In the genomic region with DNA sequence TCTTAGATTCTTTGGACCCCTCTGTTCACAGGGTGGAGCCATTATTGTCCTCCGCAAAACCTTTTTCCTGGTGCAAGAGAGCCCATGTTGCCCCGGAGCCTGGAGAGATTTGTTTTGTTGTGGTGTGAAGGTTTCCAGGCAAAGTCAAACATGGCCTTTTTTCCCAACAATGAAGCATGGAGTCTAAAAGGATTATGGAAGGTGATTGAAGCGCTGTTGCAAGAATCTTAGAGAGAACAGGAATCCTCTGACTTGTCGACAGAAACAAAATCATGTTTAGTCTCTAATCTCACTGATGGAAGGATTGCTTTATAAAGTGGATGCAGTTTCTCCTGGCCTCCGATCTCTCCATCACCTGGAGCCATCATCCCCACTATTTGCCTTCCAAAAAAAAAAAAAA, we compare ENCODE assay signal across 8 mouse cellular contexts. TPM values are rescaled to one million over a fixed set of nuclear protein-coding genes. Genes with fewer than 3 reads are reported as not detected.
A peak's percentile ranks its signal among the peaks of the same experiment; 100 is the strongest.
DNase-seq lines count a peak whose midpoint lies in the region; ATAC-seq and TF ChIP-seq lines count a peak whose summit lies in the region.

Syne1 (minus strand) TSS at position 101 of the 400 bp plus-strand sequence.

- peak within 1 kb of the TSS; percentile 85 for H3K4me2 ChIP-seq in forebrain, postnatal 0 days (ENCODE audit: low read depth)
- H3K4me2 ChIP-seq in hindbrain, embryonic 14.5 days (replicated peaks): peak within 1 kb of the TSS; percentile 86
- peak within 1 kb of the TSS; percentile 55 for H3K4me2 ChIP-seq in liver, embryonic 16.5 days (ENCODE audit: low read depth, low read length)

- H3K9ac ChIP-seq in forebrain, postnatal 0 days: peak within 1 kb of the TSS; percentile 80
- peak within 1 kb of the TSS; percentile 85 for H3K9ac ChIP-seq in hindbrain, embryonic 14.5 days
- no peak within 1 kb of the TSS for H3K9ac ChIP-seq in liver, embryonic 16.5 days (ENCODE audit: low read depth, low read length)

- no peaks in the 10 kb centered on the region for H3K27me3 ChIP-seq in forebrain, postnatal 0 days (ENCODE audit: insufficient read depth, low read length)
- H3K27me3 ChIP-seq in hindbrain, embryonic 14.5 days (ENCODE audit: control insufficient read depth, insufficient read depth, low read length): no peaks in the 10 kb centered on the region
- no peaks in the 10 kb centered on the region for H3K27me3 ChIP-seq in liver, embryonic 16.5 days (ENCODE audit: control insufficient read depth, insufficient read depth, low read depth, low read length)

- no peaks in the 10 kb centered on the region for H3K36me3 ChIP-seq in forebrain, postnatal 0 days (ENCODE audit: insufficient read depth)
- no peaks in the 10 kb centered on the region for H3K36me3 ChIP-seq in hindbrain, embryonic 14.5 days (replicated peaks; ENCODE audit: control insufficient read depth, insufficient read depth)
- no peaks in the 10 kb centered on the region for H3K36me3 ChIP-seq in liver, embryonic 16.5 days (ENCODE audit: control insufficient read depth, insufficient read depth)

- WGBS in forebrain, postnatal 0 days: 55% methylated on average over 5 of the region's 5 CpGs
- WGBS in hindbrain, embryonic 14.5 days: 68% methylated on average over 5 of the region's 5 CpGs
- 64% methylated on average over 5 of the region's 5 CpGs for WGBS in liver, embryonic 16.5 days (ENCODE audit: insufficient replicate concordance)

- no peak for TF ChIP-seq CTCF in forebrain, postnatal 0 days (IDR thresholded peaks at IDR 0.05; ENCODE audit: low read depth)

- peak within 1 kb of the TSS; percentile 67 for H3K4me3 ChIP-seq in forebrain, postnatal 0 days (ENCODE audit: low read depth, low read length)
- peak within 1 kb of the TSS; percentile 71 for H3K4me3 ChIP-seq in hindbrain, embryonic 14.5 days (replicated peaks; ENCODE audit: low read length)
- peak within 1 kb of the TSS; percentile 56 for H3K4me3 ChIP-seq in liver, embryonic 16.5 days (ENCODE audit: low read depth, low read length)

- DNase-seq in adrenal gland, adult 18-20 months (ENCODE audit: low spot score in 2 of 2): no peak
- DNase-seq in adrenal gland, adult (ENCODE audit: inconsistent age in 2 of 2, low spot score in 1 of 2): no peak
- DNase-seq in adrenal gland, adult 2 months: no peak
- DNase-seq in forebrain, postnatal 0 days: no peak
- no peak for DNase-seq in hindbrain, embryonic 14.5 days (ENCODE audit: low spot score)
- no peak for DNase-seq in frontal cortex, postnatal 36 days (ENCODE audit: low spot score in 2 of 2)
- no peak for DNase-seq in kidney, postnatal 36 days

- no peak for ATAC-seq in forebrain, postnatal 0 days
- ATAC-seq in hindbrain, embryonic 14.5 days (ENCODE audit: low FRiP score): no peak
- ATAC-seq in liver, embryonic 16.5 days (ENCODE audit: low read depth): no peak

- H3K4me1 ChIP-seq in forebrain, postnatal 0 days (ENCODE audit: insufficient read depth): peaks cover 5% of the 10 kb centered on the region; the same call in 1 of the 2 replicates
- H3K4me1 ChIP-seq in hindbrain, embryonic 14.5 days (replicated peaks; ENCODE audit: control insufficient read depth, insufficient read depth, low read length): peaks cover 3% of the 10 kb centered on the region
- H3K4me1 ChIP-seq in liver, embryonic 16.5 days (ENCODE audit: control insufficient read depth, low read depth, low read length): no peaks in the 10 kb centered on the region; the same call in 1 of the 2 replicates

- H3K27ac ChIP-seq in forebrain, postnatal 0 days (ENCODE audit: low read depth, low read length): peak within 1 kb of the TSS; percentile 79
- H3K27ac ChIP-seq in hindbrain, embryonic 14.5 days: peak within 1 kb of the TSS; percentile 86
- H3K27ac ChIP-seq in liver, embryonic 16.5 days (ENCODE audit: low read length): 0 out of 2 replicates have a peak within 1 kb of the TSS, but pooled peaks have one; percentile 7

- no peaks in the 10 kb centered on the region for H3K9me3 ChIP-seq in forebrain, postnatal 0 days (ENCODE audit: low read length)
- H3K9me3 ChIP-seq in hindbrain, embryonic 14.5 days (ENCODE audit: control insufficient read depth, low read length): no peaks in the 10 kb centered on the region
- H3K9me3 ChIP-seq in liver, embryonic 16.5 days (replicated peaks; ENCODE audit: control insufficient read depth, low read length): no peaks in the 10 kb centered on the region

RNA-seq across cellular contexts. Expression of gene Syne1, which starts in this region (rescaled TPM):
- 10 to 100 TPM; 17.9 to 23.0 TPM for total RNA-seq in adrenal gland, adult 18-20 months (2021)
- total RNA-seq in adrenal gland, adult 2 months (2021): 10 to 100 TPM; 21.0 to 21.2 TPM
- 7.1 and 7.7 TPM in 2 replicates for polyA plus RNA-seq in adrenal gland, adult 2 months (2012; rRNA removed)
- total RNA-seq in forebrain, postnatal 0 days (2014; rRNA removed): 39.8 and 60.5 TPM in 2 replicates
- polyA plus RNA-seq in forebrain, postnatal 0 days (2015; fragmentation: Nextera tagmentation; extraction: Ambion mirVana): 5.0 and 11.2 TPM in 2 replicates
- polyA plus RNA-seq in hindbrain, embryonic 14.5 days (2014; fragmentation: Nextera tagmentation; extraction: Ambion mirVana): 20.8 and 21.7 TPM in 2 replicates
- polyA plus RNA-seq in liver, embryonic 16.5 days (2015; fragmentation: Nextera tagmentation; extraction: Ambion mirVana): 4.8 and 6.0 TPM in 2 replicates

Comparison
In these comparisons a context has a peak if more than half of its experiments do, and no peak if none do; other contexts are left out.
1. H3K27ac ChIP-seq: peak in every context shown above with its lines; median percentile 86 in hindbrain, embryonic 14.5 days; 79 in forebrain, postnatal 0 days; 7 in liver, embryonic 16.5 days.